Mouse (Mus musculus) lung, embryonic 16.5 days (tissue): ENCODE data around the gene Macrod2. TPM values are rescaled to one million over a fixed set of nuclear protein-coding genes. Genes with fewer than 3 reads are reported as not detected.

Experiments
- ATAC-seq: fragments of 200-750 bp; cut with Nextera tagmentation; 2 replicates; pipeline ENCODE4 v1.8.0; 2017; ENCODE audit warnings: low read depth, mild to moderate bottlenecking, moderate library complexity
- H3K27ac ChIP-seq: fragments of 300-500 bp; sonication (generic); 2 replicates; pipeline ENCODE4 v1.5.1; 2014; ENCODE audit warnings: mild to moderate bottlenecking, control low read depth, low read length
- H3K27me3 ChIP-seq: fragments of 300-500 bp; sonication (generic); 2 replicates; pipeline ENCODE4 v1.6.1; 2014; ENCODE audit warnings: low read depth, low read length, mixed read lengths; ENCODE audit not compliant: control insufficient read depth, insufficient read depth
- H3K36me3 ChIP-seq: fragments of 300-500 bp; sonication (generic); 2 replicates; pipeline ENCODE4 v1.6.1; 2014; ENCODE audit warnings: low read length; ENCODE audit not compliant: control insufficient read depth, insufficient read depth
- H3K4me1 ChIP-seq: fragments of 300-500 bp; sonication (generic); replicated peaks from 2 replicates; pipeline ENCODE4 v1.6.1; 2014; ENCODE audit warnings: low read length, mixed read lengths; ENCODE audit not compliant: control insufficient read depth, insufficient read depth
- H3K4me2 ChIP-seq: fragments of 300-500 bp; sonication (generic); 2 replicates; pipeline ENCODE4 v1.6.1; 2014; ENCODE audit warnings: low read depth, low read length, control low read depth
- H3K4me3 ChIP-seq: fragments of 300-500 bp; sonication (generic); 2 replicates; pipeline ENCODE4 v1.5.1; 2014; ENCODE audit warnings: mild to moderate bottlenecking, low read length, control low read depth
- H3K9ac ChIP-seq: fragments of 300-500 bp; sonication (generic); 2 replicates; pipeline ENCODE4 v1.6.1; 2014; ENCODE audit warnings: low read length, control low read depth
- H3K9me3 ChIP-seq: fragments of 300-500 bp; sonication (generic); 2 replicates; pipeline ENCODE4 v1.6.1; 2016; ENCODE audit warnings: low read length; ENCODE audit not compliant: control insufficient read depth
- WGBS: fragments of 180-500 bp; shearing (Covaris S2); extraction: QIAGEN DNeasy Blood & Tissue Kit; methylation state at CpG from one replicate; pipeline ENCODE4 v1.1.7; 2014; 5-methylcytosine and 5-hydroxymethylcytosine counted together
- polyA plus RNA-seq: library from polyadenylated mRNA; unstranded; fragments of >200 nt; fragmentation: Nextera tagmentation; extraction: Ambion mirVana; gene quantifications from 2 replicates; pipeline ENCODE4 v1.2.1, GENCODE M21; 2015

Macrod2 gene
- polyA plus RNA-seq, 1 experiment from 2014 or later, result 32.1 TPM

DNA sequence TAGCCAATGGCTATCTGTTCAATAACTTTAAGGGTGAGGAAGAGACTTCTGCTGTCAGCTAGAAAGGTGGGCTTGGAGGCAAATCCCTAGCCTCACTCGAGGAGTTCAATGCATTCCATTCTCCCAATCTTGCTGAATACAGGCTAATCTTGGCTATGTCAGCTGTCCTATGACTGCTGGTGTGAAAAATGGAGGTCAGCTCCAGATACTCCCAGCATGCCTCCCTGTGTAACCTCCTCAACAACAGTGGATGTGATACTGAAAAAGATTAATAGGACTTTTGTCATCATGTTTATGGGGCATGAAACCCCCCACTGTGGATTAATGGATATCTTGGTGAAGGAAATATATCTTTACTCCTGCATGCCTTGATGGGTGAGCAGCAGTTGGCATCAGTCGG is 1774.5 kb downstream of the Macrod2 start:
- no peaks in the 10 kb centered on the region for H3K36me3 ChIP-seq
- no peak overlapping the region for H3K4me2 ChIP-seq
- no peaks in the 10 kb centered on the region for H3K4me1 ChIP-seq
- H3K4me3 ChIP-seq, result no peak overlapping the region
- ATAC-seq, result no peak
- H3K9ac ChIP-seq, result no peak overlapping the region
- no peak overlapping the region for H3K27ac ChIP-seq
- H3K9me3 ChIP-seq, result no peaks in the 10 kb centered on the region
- H3K27me3 ChIP-seq, result no peaks in the 10 kb centered on the region
- WGBS, result 45% methylated on average over 2 of the region's 2 CpGs

DNA sequence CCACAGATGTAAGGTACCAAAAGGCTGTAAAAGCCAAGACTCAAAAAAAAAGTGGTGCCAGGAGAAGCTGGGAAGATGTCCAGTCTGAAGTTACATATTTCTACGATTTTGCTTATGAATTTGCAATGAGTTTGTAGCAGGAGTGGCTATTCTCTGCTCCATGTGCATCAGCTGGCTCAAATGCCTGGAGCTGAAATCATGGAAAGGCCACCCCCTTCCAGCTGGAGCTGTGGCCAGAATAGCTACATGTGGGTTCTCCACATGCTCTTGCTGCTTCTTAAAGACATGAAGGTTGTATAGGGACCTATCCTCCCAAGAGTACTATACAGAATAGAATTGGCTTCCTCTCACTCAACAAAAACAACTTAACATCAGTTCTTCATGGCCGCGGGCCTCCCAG is 1777.6 kb downstream of the Macrod2 start:
- Histone ChIP-seq H3K4me2 (no peak overlapping the region), H3K4me1 (no peaks in the 10 kb centered on the region), H3K27me3 (no peaks in the 10 kb centered on the region), H3K9ac (no peak overlapping the region), H3K27ac (no peak overlapping the region), H3K4me3 (no peak overlapping the region), H3K9me3 (no peaks in the 10 kb centered on the region), H3K36me3 (no peaks in the 10 kb centered on the region)
- ATAC-seq, result no peak
- 81% methylated on average over 3 of the region's 3 CpGs for WGBS

DNA sequence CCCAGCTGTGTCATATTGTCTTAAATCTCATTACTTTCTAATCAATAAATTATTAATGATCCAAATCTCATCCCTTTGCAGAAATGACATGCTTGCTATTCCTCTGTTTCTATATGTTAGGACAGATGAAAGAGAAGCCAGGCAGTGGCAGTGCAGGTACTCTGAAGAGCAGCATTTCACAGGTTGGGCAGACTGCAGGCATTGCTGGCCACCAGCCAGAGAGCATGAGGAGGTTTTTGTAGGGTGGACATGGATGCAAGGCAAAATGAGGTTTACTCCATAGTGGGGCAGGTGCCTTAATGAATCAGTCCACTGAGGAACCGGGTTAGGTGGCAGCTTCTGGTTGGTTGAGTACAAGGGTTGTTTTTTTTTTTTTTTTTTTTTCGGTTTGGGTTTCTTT is 1778.9 kb downstream of the Macrod2 start:
- no peaks in the 10 kb centered on the region for H3K9me3 ChIP-seq
- H3K4me2 ChIP-seq, result no peak overlapping the region
- 82% methylated on average over 2 of the region's 2 CpGs for WGBS
- H3K27me3 ChIP-seq, result no peaks in the 10 kb centered on the region
- no peak for ATAC-seq
- H3K4me3 ChIP-seq, result no peak overlapping the region
- H3K9ac ChIP-seq, result no peak overlapping the region
- no peak overlapping the region for H3K27ac ChIP-seq
- H3K4me1 ChIP-seq, result no peaks in the 10 kb centered on the region
- no peaks in the 10 kb centered on the region for H3K36me3 ChIP-seq

DNA sequence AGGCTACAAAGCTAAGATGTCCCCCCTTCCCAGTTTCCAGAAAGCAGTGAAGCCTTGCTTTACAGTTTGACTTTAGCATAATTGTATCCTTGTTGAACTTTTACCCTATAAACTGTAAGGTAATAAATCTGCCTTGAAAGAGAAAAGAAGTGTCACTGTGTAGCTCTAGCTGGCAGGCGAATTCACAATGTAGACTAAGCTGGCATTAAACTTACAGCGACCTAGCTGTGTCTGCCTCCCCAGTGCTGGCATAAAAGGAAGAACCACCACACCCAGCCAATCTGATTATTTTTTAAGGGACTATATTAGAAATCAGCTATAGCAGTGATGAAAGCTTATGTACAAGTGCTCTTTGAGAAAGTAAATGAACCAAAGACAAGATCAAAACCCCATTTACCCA is 1791.8 kb downstream of the Macrod2 start:
- Histone ChIP-seq H3K4me2 (no peak overlapping the region), H3K27me3 (no peaks in the 10 kb centered on the region), H3K4me1 (no peaks in the 10 kb centered on the region), H3K4me3 (no peak overlapping the region), H3K36me3 (no peaks in the 10 kb centered on the region), H3K9me3 (no peaks in the 10 kb centered on the region), H3K9ac (no peak overlapping the region), H3K27ac (no peak overlapping the region)
- 69% methylated on average over 2 of the region's 2 CpGs for WGBS
- no peak for ATAC-seq

DNA sequence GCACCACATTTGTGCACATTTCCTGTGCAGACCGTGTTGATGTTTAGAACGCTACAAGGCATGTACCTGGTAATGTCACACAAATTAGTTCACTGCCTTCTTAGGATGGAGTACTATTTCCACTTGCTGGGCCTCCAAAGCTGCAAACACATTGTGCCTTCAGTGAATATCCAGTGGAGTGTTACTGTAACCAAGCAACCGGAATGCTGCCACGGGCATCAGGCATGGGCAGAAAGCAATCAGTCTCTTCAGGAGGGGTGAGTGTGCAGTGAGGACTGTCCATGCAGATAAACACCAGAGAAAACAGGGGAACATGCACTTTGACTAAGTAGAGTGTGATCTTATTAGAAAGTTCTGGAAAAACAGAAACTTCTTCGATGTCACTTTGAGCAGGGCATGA is 1792.3 kb downstream of the Macrod2 start:
- no peak overlapping the region for H3K9ac ChIP-seq
- no peak for ATAC-seq
- no peaks in the 10 kb centered on the region for H3K36me3 ChIP-seq
- H3K4me1 ChIP-seq, result no peaks in the 10 kb centered on the region
- H3K4me3 ChIP-seq, result no peak overlapping the region
- H3K9me3 ChIP-seq, result no peaks in the 10 kb centered on the region
- no peak overlapping the region for H3K4me2 ChIP-seq
- WGBS, result 66% methylated on average over 5 of the region's 5 CpGs
- no peak overlapping the region for H3K27ac ChIP-seq
- no peaks in the 10 kb centered on the region for H3K27me3 ChIP-seq

DNA sequence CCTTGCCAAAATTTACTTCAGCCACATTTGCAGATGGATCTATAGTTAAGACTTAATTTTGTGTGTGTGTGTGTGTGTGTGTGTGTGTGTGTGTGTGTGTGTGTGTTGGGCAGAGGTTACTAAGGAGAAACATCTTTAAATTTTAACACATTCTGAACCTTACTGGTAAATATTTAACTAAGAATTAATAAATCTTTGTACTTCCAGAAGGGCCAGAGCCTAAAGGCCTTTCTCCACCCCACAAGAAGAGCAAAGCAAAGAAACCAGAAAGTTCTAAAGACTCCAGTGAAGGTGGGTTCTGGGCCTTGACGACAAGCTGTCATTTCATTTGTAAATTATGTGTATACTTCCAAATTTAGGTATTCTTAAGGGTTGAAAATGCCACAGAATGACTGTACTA is 1822.3 kb downstream of the Macrod2 start:
- 62% methylated on average over 1 of the region's 1 CpGs for WGBS

DNA sequence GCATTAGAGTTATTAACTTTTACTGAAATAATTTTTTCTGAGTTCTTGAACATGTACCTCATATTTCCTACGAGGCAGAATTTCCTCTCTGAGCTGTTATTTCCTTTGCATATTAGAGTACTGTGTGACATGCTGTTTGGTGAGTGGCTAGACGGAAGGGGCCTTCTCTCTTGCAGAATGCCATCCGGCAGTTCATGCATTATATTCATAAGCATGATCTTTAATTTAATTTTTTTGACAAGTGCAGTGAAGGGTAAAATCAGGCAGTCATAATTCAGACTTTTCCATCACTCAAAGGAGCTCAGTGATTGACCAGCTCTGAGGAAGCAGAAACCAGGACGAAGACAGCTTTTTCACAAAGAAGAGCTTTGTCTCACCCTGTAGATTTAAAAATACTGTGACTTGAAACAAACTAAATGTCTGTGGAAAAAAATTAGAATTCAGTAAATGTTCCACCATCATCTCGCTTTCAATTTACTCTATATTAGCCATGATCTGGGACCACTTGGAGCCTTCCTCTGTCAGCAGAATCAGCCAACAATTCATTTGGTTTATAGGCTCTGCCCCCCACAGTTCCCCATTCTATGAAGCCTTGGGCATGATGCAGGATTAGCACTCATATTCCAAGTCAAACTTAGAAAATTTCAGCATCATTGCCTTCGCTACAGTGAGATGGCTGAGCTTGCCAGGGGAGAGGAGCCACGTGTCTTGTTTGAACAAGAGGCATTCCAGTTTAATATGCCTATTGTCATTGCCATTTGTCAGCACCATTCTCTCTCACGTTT is 1827.2 kb downstream of the Macrod2 start:
- no peak overlapping the region for H3K4me2 ChIP-seq
- ATAC-seq, result no peak
- no peaks in the 10 kb centered on the region for H3K9me3 ChIP-seq
- H3K4me1 ChIP-seq, result no peaks in the 10 kb centered on the region
- no peak overlapping the region for H3K27ac ChIP-seq
- H3K27me3 ChIP-seq, result no peaks in the 10 kb centered on the region
- no peak overlapping the region for H3K9ac ChIP-seq
- no peaks in the 10 kb centered on the region for H3K36me3 ChIP-seq
- no peak overlapping the region for H3K4me3 ChIP-seq
- 57% methylated on average over 8 of the region's 8 CpGs for WGBS

More for the DNA sequence above, 1822.3 kb downstream of the Macrod2 start:
- no peaks in the 10 kb centered on the region for H3K36me3 ChIP-seq
- no peak overlapping the region for H3K4me3 ChIP-seq
- no peak overlapping the region for H3K27ac ChIP-seq
- no peak overlapping the region for H3K4me2 ChIP-seq
- H3K9me3 ChIP-seq, result no peaks in the 10 kb centered on the region
- no peaks in the 10 kb centered on the region for H3K27me3 ChIP-seq
- no peak for ATAC-seq
- H3K4me1 ChIP-seq, result no peaks in the 10 kb centered on the region
- H3K9ac ChIP-seq, result no peak overlapping the region

DNA sequence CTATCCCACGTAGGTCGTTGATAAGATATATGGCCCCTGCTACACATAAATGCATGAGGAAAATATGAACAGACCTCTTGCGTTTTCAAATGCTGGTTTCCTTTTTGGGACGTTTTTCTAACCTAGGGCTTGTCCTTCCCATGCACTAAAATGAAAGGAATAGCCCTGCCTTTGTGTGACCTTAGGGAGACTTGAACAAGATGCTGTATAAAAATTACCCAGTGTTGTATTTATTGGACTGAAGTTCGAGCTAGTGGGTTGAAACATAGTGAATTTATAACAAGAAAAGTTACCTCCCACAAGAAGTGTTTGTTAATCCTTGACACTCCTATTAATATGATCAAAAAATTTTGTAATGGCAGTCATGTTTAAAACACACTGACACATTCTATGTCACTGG is 1827.8 kb downstream of the Macrod2 start:
- no peak overlapping the region for H3K27ac ChIP-seq
- H3K9ac ChIP-seq, result no peak overlapping the region
- no peaks in the 10 kb centered on the region for H3K9me3 ChIP-seq
- no peaks in the 10 kb centered on the region for H3K4me1 ChIP-seq
- no peaks in the 10 kb centered on the region for H3K36me3 ChIP-seq
- no peaks in the 10 kb centered on the region for H3K27me3 ChIP-seq
- WGBS, result 41% methylated on average over 5 of the region's 5 CpGs
- H3K4me3 ChIP-seq, result no peak overlapping the region
- H3K4me2 ChIP-seq, result no peak overlapping the region
- no peak for ATAC-seq

DNA sequence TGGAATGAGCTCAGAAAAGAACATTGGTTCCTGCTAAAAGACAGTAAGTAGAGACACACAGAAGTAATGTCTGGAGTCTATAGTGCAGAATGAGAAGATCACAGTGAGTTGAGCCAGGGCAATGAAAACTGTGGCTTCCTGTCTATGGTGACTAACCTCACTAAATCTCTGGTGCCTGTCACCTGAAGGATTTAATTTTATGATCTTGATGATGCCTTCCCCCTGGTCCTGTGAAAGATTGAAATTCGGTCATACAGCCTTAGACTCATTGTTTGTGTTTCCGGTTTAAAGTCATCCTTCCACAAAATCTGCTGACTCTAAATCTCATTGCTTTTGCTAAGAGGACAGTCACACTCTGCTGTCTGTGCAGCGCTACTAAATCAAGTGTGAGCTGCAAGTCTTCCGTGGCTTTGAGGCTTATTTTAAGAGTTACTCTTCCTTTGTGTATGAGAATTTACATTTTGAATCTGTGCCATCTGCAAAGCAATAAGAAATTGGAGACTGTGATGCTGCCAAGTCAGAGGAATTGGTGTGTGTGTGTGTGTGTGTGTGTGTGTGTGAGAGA is 1836.0 kb downstream of the Macrod2 start:
- Histone ChIP-seq H3K4me3 (no peak overlapping the region), H3K4me1 (no peaks in the 10 kb centered on the region), H3K27me3 (no peaks in the 10 kb centered on the region), H3K4me2 (no peak overlapping the region), H3K27ac (no peak overlapping the region), H3K9ac (no peak overlapping the region), H3K9me3 (no peaks in the 10 kb centered on the region), H3K36me3 (no peaks in the 10 kb centered on the region)
- WGBS, result 54% methylated on average over 4 of the region's 4 CpGs
- ATAC-seq, result no peak
